Mouse (Mus musculus) c-Kit-positive CD71-negative TER-119-negative erythroid progenitor cells, embryonic 14.5 days (primary cell): ENCODE results near the gene Srrm1.

Source experiments
- DNase-seq: peaks from one replicate; pipeline ENCODE4 v3.0.0-alpha.2; 2013; ENCODE audit warnings: low read depth

Srrm1 gene

DNA sequence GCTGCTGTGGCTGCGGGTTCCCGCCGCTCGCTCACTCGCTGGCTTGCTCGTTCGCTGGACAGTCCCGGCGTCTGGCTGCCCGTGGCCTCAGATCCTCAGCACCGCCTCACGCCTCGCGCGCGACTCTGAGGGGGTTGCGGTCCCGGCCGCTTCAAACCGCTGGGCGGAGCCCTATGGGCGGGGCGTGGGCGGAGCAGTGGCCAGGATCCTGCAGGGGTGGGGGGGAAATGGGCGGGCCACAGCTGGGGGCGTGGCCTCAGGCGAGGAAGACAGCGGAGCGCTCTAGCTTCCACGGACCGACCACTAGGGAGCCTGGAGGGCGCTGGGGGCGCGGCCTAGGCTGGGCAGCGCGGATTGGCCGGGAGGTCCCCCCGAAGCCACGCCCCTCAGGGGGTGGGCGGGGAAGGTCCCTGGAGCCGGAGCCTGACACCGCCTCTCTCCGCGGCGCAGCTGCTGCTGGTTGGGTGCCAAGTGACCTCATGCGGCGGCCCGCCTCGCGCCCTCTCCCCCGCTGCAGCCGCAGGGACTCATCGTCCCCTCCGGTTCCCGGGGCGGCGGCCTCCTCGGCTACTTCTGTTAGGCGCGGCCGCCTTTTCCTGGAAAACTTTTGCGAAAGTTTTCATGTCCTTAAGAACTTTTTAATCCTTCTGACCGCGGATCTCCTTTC, 80.3 kb downstream of the Srrm1 start, which contains the start of gene Clic4:
TSS of gene Clic4 (minus strand) at position 175 of the 667 bp plus-strand sequence.
- peak; percentile 99 for DNase-seq

- DNase-seq, result no peak
Measured at GRCm38 (mm10) chr4:135271881-135272616, 81.1 kb downstream of the Srrm1 start.

DNA sequence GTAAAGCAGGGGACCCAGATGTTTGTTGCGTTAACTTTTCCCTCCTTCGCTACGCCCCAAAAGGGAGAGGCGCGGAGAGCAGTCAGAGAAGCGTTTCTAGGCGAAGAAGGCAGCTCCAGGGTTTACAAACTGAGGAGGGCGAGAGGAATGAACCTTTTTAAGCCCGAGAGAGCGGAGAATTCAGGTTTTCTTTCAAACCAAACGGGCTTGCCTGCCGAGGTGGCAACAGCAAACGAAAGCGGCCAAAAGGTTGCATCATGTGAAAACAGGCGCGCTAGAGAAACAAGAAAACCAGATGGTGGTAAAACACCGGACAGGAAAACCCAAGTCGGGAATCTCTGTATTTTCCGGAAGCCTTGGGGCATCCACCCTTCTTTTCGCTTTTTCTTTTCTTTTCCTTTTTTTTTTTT, 81.7 kb downstream of the Srrm1 start:
- no peak for DNase-seq
